Comparison of ENCODE assay signal across 9 mouse cellular contexts in genomic region chr4:46498976-46499375, GRCm38 (mm10). TPM values are rescaled to one million over a fixed set of nuclear protein-coding genes. Genes with fewer than 3 reads are reported as not detected.
DNase-seq lines count a peak whose midpoint lies in the region; ATAC-seq and TF ChIP-seq lines count a peak whose summit lies in the region.
"Had no signal": no experiment of that assay in that cellular context is flagged by ENCODE, and none has a peak within 500 bp of the region (broad histone marks: within the 10 kb centered on the region; RNA-seq: fewer than 3 reads in every experiment).

No protein-coding gene starts in this region.

- TF ChIP-seq POLR2A in ES-Bruce4 (IDR thresholded peaks at IDR 0.05; ENCODE audit: insufficient read depth, low read length) = no peak

- H3K27me3 ChIP-seq in intestine, postnatal 0 days (replicated peaks; ENCODE audit: control insufficient read depth, insufficient read depth, low read length) = no peaks in the 10 kb centered on the region
- no peaks in the 10 kb centered on the region for H3K27me3 ChIP-seq in intestine, embryonic 16.5 days (replicated peaks; ENCODE audit: control insufficient read depth, insufficient read depth, low read length)
- H3K27me3 ChIP-seq in ES-Bruce4 (ENCODE audit: control insufficient read depth, insufficient read depth, low read length, poor library complexity, severe bottlenecking) = no peaks in the 10 kb centered on the region
- no peaks in the 10 kb centered on the region for H3K27me3 ChIP-seq in liver, embryonic 13.5 days
- H3K27me3 ChIP-seq: embryonic facial prominence, embryonic 13.5 days had no signal

- TF ChIP-seq EP300 in ES-Bruce4 (IDR thresholded peaks at IDR 0.05; ENCODE audit: insufficient read depth, low read depth, low read length) = no peak

- no peak overlapping the region for H3K27ac ChIP-seq in intestine, postnatal 0 days (ENCODE audit: low read depth, low read length)
- no peak overlapping the region for H3K27ac ChIP-seq in intestine, embryonic 16.5 days (ENCODE audit: low read length)
- H3K27ac ChIP-seq in ES-Bruce4 (ENCODE audit: insufficient read depth, low read length) = no peak overlapping the region
- peak overlapping the region; percentile 15; the same call in 1 of the 2 replicates for H3K27ac ChIP-seq in liver, embryonic 13.5 days
- H3K27ac ChIP-seq: embryonic facial prominence, embryonic 13.5 days had no signal

- WGBS in intestine, postnatal 0 days = 15% methylated on average over 4 of the region's 4 CpGs
- 13% methylated on average over 4 of the region's 4 CpGs for WGBS in intestine, embryonic 16.5 days
- WGBS in liver, embryonic 13.5 days (ENCODE audit: insufficient replicate concordance) = 19% methylated on average over 4 of the region's 4 CpGs

- peak; percentile 85 for TF ChIP-seq CTCF in intestine, postnatal 0 days (IDR thresholded peaks at IDR 0.05; ENCODE audit: low read depth)
- peak; percentile 18 for TF ChIP-seq CTCF in ES-Bruce4 (IDR thresholded peaks at IDR 0.05; ENCODE audit: low read depth, low read length)

- peaks cover 3% of the 10 kb centered on the region for H3K4me1 ChIP-seq in intestine, postnatal 0 days (replicated peaks; ENCODE audit: control insufficient read depth, insufficient read depth, low read length)
- H3K4me1 ChIP-seq in intestine, embryonic 16.5 days (ENCODE audit: control insufficient read depth, insufficient read depth, low read length) = peaks cover 13% of the 10 kb centered on the region; the same call in 1 of the 2 replicates
- no peaks in the 10 kb centered on the region for H3K4me1 ChIP-seq in ES-Bruce4 (ENCODE audit: control insufficient read depth, insufficient read depth, low read length)
- peaks cover 36% of the 10 kb centered on the region for H3K4me1 ChIP-seq in liver, embryonic 13.5 days (replicated peaks)
- H3K4me1 ChIP-seq: embryonic facial prominence, embryonic 13.5 days had no signal

- ATAC-seq in intestine, postnatal 0 days = no peak
- ATAC-seq in intestine, embryonic 16.5 days = no peak
- no peak for ATAC-seq in liver, embryonic 13.5 days (ENCODE audit: low read depth)

- H3K4me2 ChIP-seq in intestine, postnatal 0 days (replicated peaks; ENCODE audit: low read depth) = no peak overlapping the region
- H3K4me2 ChIP-seq in intestine, embryonic 16.5 days (ENCODE audit: low read depth, low read length) = no peak overlapping the region
- H3K4me2 ChIP-seq in liver, embryonic 13.5 days = no peak overlapping the region
- H3K4me2 ChIP-seq: embryonic facial prominence, embryonic 13.5 days had no signal

- peaks cover 53% of the 10 kb centered on the region for H3K36me3 ChIP-seq in intestine, postnatal 0 days (ENCODE audit: control insufficient read depth, insufficient read depth)
- 0 out of 2 replicates have a peak, but pooled peaks cover 12% of the 10 kb centered on the region for H3K36me3 ChIP-seq in intestine, embryonic 16.5 days (ENCODE audit: control insufficient read depth, insufficient read depth, low read length)
- peaks cover 21% of the 10 kb centered on the region for H3K36me3 ChIP-seq in ES-Bruce4 (ENCODE audit: control insufficient read depth, insufficient read depth, low read length, poor library complexity, severe bottlenecking)
- peaks cover 85% of the 10 kb centered on the region for H3K36me3 ChIP-seq in liver, embryonic 13.5 days

- DNase-seq in B cell, adult 2 months = peak; percentile 71
- DNase-seq in cerebellum, postnatal 14 days = peak; percentile 76 to 79
- DNase-seq in liver, embryonic 13.5 days = no peak
- DNase-seq in thymus, postnatal 4 days = peak; percentile 74
- no peak for DNase-seq in ovary, postnatal 10 days (ENCODE audit: low spot score)

- H3K4me3 ChIP-seq in intestine, postnatal 0 days (ENCODE audit: low read depth, low read length) = no peak overlapping the region
- no peak overlapping the region for H3K4me3 ChIP-seq in intestine, embryonic 16.5 days (ENCODE audit: low read length)
- H3K4me3 ChIP-seq in ES-Bruce4 (ENCODE audit: low read depth, low read length) = no peak overlapping the region
- H3K4me3 ChIP-seq in liver, embryonic 13.5 days (replicated peaks) = no peak overlapping the region
- H3K4me3 ChIP-seq: embryonic facial prominence, embryonic 13.5 days had no signal

- H3K9ac ChIP-seq in intestine, postnatal 0 days (ENCODE audit: low read depth, low read length) = no peak overlapping the region
- no peak overlapping the region for H3K9ac ChIP-seq in intestine, embryonic 16.5 days (ENCODE audit: low read depth, low read length)
- H3K9ac ChIP-seq in ES-Bruce4 (ENCODE audit: low read depth, poor library complexity, severe bottlenecking) = no peak overlapping the region
- no peak overlapping the region for H3K9ac ChIP-seq in liver, embryonic 13.5 days
- H3K9ac ChIP-seq: embryonic facial prominence, embryonic 13.5 days had no signal

- H3K9me3 ChIP-seq in intestine, postnatal 0 days (ENCODE audit: control insufficient read depth) = no peaks in the 10 kb centered on the region
- H3K9me3 ChIP-seq in intestine, embryonic 16.5 days (ENCODE audit: control insufficient read depth, low read length) = no peaks in the 10 kb centered on the region
- no peaks in the 10 kb centered on the region for H3K9me3 ChIP-seq in ES-Bruce4 (replicated peaks; ENCODE audit: control insufficient read depth, insufficient read depth, low read length, poor library complexity, severe bottlenecking)
- no peaks in the 10 kb centered on the region for H3K9me3 ChIP-seq in liver, embryonic 13.5 days (replicated peaks)
- H3K9me3 ChIP-seq: embryonic facial prominence, embryonic 13.5 days had no signal

RNA-seq across cellular contexts. Expression of gene Nans, which starts 9.9 kb away (rescaled TPM):
- polyA plus RNA-seq in intestine, postnatal 0 days (2015; fragmentation: Nextera tagmentation; extraction: Ambion mirVana) = 67.4 and 81.3 TPM in 2 replicates
- 112 and 120 TPM in 2 replicates for polyA plus RNA-seq in intestine, embryonic 16.5 days (2015; fragmentation: Nextera tagmentation; extraction: Ambion mirVana)
- 103 TPM in 2 replicates for polyA plus RNA-seq in ES-Bruce4 (2011; ENCODE audit: insufficient read depth, insufficient read length, low read depth, missing spikeins)
- polyA plus RNA-seq in liver, embryonic 13.5 days (2015; fragmentation: Nextera tagmentation; extraction: Ambion mirVana) = 65.4 and 77.9 TPM in 2 replicates

RNA-seq across cellular contexts. Expression of gene Trim14, which starts 37.0 kb away (rescaled TPM):
- 14.1 and 15.7 TPM in 2 replicates for polyA plus RNA-seq in intestine, postnatal 0 days (2015; fragmentation: Nextera tagmentation; extraction: Ambion mirVana)
- 14.8 and 15.2 TPM in 2 replicates for polyA plus RNA-seq in intestine, embryonic 16.5 days (2015; fragmentation: Nextera tagmentation; extraction: Ambion mirVana)
- polyA plus RNA-seq in ES-Bruce4 (2011; ENCODE audit: insufficient read depth, insufficient read length, low read depth, missing spikeins) = 3.5 and 5.7 TPM in 2 replicates
- 6.8 and 8.6 TPM in 2 replicates for polyA plus RNA-seq in liver, embryonic 13.5 days (2015; fragmentation: Nextera tagmentation; extraction: Ambion mirVana)

RNA-seq across cellular contexts. Expression of gene Anp32b, which starts 48.3 kb away (rescaled TPM):
- 98.5 and 105 TPM in 2 replicates for polyA plus RNA-seq in intestine, postnatal 0 days (2015; fragmentation: Nextera tagmentation; extraction: Ambion mirVana)
- 185 and 206 TPM in 2 replicates for polyA plus RNA-seq in intestine, embryonic 16.5 days (2015; fragmentation: Nextera tagmentation; extraction: Ambion mirVana)
- polyA plus RNA-seq in ES-Bruce4 (2011; ENCODE audit: insufficient read depth, insufficient read length, low read depth, missing spikeins) = 459 and 464 TPM in 2 replicates
- 555 and 600 TPM in 2 replicates for polyA plus RNA-seq in liver, embryonic 13.5 days (2015; fragmentation: Nextera tagmentation; extraction: Ambion mirVana)

Comparison
In these comparisons a context has a peak if more than half of its experiments do, and no peak if none do; other contexts are left out.
1. DNase-seq: peak in B cell, adult 2 months (2 of 2), cerebellum, postnatal 14 days (2 of 2) and thymus, postnatal 4 days (single experiment); none in liver, embryonic 13.5 days (single experiment) and ovary, postnatal 10 days (single experiment).